Mouse (Mus musculus) kidney, embryonic 15.5 days (tissue): ENCODE results near the gene Trpm3. TPM values are rescaled to one million over a fixed set of nuclear protein-coding genes. Genes with fewer than 3 reads are reported as not detected.
A peak's percentile ranks its signal among the peaks of the same experiment; 100 is the strongest.

ENCODE experiments used
- ATAC-seq: fragments of 200-750 bp; cut with Nextera tagmentation; replicated peaks from 2 replicates; pipeline ENCODE4 v1.8.0; 2017; ENCODE audit warnings: moderate TSS enrichment; ENCODE audit not compliant: low FRiP score
- H3K27ac ChIP-seq: fragments of 300-500 bp; sonication (generic); 2 replicates; pipeline ENCODE4 v1.5.1; 2015; ENCODE audit warnings: mild to moderate bottlenecking, inconsistent platforms
- H3K27me3 ChIP-seq: fragments of 300-500 bp; sonication (generic); 2 replicates; pipeline ENCODE4 v1.6.1; 2015; ENCODE audit warnings: inconsistent platforms
- H3K36me3 ChIP-seq: fragments of 300-500 bp; sonication (generic); 2 replicates; pipeline ENCODE4 v1.6.1; 2015; ENCODE audit warnings: inconsistent platforms
- H3K4me1 ChIP-seq: fragments of 300-500 bp; sonication (generic); 2 replicates; pipeline ENCODE4 v1.6.1; 2015; ENCODE audit warnings: inconsistent platforms
- H3K4me2 ChIP-seq: fragments of 300-500 bp; sonication (generic); 2 replicates; pipeline ENCODE4 v1.6.1; 2015; ENCODE audit warnings: moderate library complexity, mild to moderate bottlenecking, inconsistent platforms
- H3K4me3 ChIP-seq: fragments of 300-500 bp; sonication (generic); replicated peaks from 2 replicates; pipeline ENCODE4 v1.5.1; 2015; ENCODE audit warnings: mild to moderate bottlenecking, inconsistent platforms
- H3K9ac ChIP-seq: fragments of 300-500 bp; sonication (generic); 2 replicates; pipeline ENCODE4 v1.6.1; 2015; ENCODE audit warnings: mild to moderate bottlenecking, inconsistent platforms
- H3K9me3 ChIP-seq: fragments of 300-500 bp; sonication (generic); replicated peaks from 2 replicates; pipeline ENCODE4 v1.6.1; 2016; ENCODE audit warnings: inconsistent platforms
- WGBS: fragments of 180-500 bp; shearing (Covaris S2); methylation state at CpG from one replicate; pipeline ENCODE4 v1.1.7; 2015; ENCODE audit warnings: mixed read lengths; 5-methylcytosine and 5-hydroxymethylcytosine counted together
- polyA plus RNA-seq: library from polyadenylated mRNA; unstranded; fragments of >200 nt; fragmentation: Nextera tagmentation; extraction: Ambion mirVana; gene quantifications from 2 replicates; pipeline ENCODE4 v1.2.1, GENCODE M21; 2015

The Trpm3 gene
- 2.8 and 3.5 TPM in 2 replicates for polyA plus RNA-seq

- Histone ChIP-seq H3K27ac (no peak within 1 kb of the TSS), H3K4me1 (peaks cover 6% of the 10 kb centered on the region), H3K9me3 (no peaks in the 10 kb centered on the region), H3K4me3 (peak within 1 kb of the TSS; percentile 26), H3K4me2 (peak within 1 kb of the TSS; percentile 62), H3K9ac (no peak within 1 kb of the TSS), H3K36me3 (no peaks in the 10 kb centered on the region), H3K27me3 (peaks cover 9% of the 10 kb centered on the region)
- peak; percentile 98 for ATAC-seq
- under 1% methylated on average over 39 of the region's 39 CpGs for WGBS
Measured at GRCm38 (mm10) chr19:22138590-22139421, at the start of gene Trpm3. Gene Trpm3, plus strand, starts transcription at chr19:22139046.

- no peak overlapping the region for H3K4me2 ChIP-seq
- H3K36me3 ChIP-seq, result no peaks in the 10 kb centered on the region
- H3K27me3 ChIP-seq, result no peaks in the 10 kb centered on the region
- WGBS, result 40% methylated on average over 4 of the region's 4 CpGs
- no peak overlapping the region for H3K9ac ChIP-seq
- H3K9me3 ChIP-seq, result no peaks in the 10 kb centered on the region
- no peak overlapping the region for H3K27ac ChIP-seq
- no peak for ATAC-seq
- no peaks in the 10 kb centered on the region for H3K4me1 ChIP-seq
- no peak overlapping the region for H3K4me3 ChIP-seq
Measured at GRCm38 (mm10) chr19:22100582-22100981, 38.3 kb upstream of the Trpm3 start.

- H3K9me3 ChIP-seq, result no peaks in the 10 kb centered on the region
- no peak for ATAC-seq
- H3K4me3 ChIP-seq, result no peak overlapping the region
- H3K4me2 ChIP-seq, result no peak overlapping the region
- H3K27me3 ChIP-seq, result no peaks in the 10 kb centered on the region
- H3K9ac ChIP-seq, result no peak overlapping the region
- no peaks in the 10 kb centered on the region for H3K4me1 ChIP-seq
- H3K36me3 ChIP-seq, result no peaks in the 10 kb centered on the region
- WGBS, result 82% methylated on average over 4 of the region's 4 CpGs
- H3K27ac ChIP-seq, result no peak overlapping the region
Measured at GRCm38 (mm10) chr19:22103865-22104264, 35.0 kb upstream of the Trpm3 start.

- no peak for ATAC-seq
- H3K9me3 ChIP-seq, result no peaks in the 10 kb centered on the region
- 76% methylated on average over 7 of the region's 7 CpGs for WGBS
- H3K27me3 ChIP-seq, result no peaks in the 10 kb centered on the region
- no peak overlapping the region for H3K27ac ChIP-seq
- no peak overlapping the region for H3K4me3 ChIP-seq
- no peak overlapping the region for H3K4me2 ChIP-seq
- H3K4me1 ChIP-seq, result no peaks in the 10 kb centered on the region
- no peak overlapping the region for H3K9ac ChIP-seq
- no peaks in the 10 kb centered on the region for H3K36me3 ChIP-seq
Measured at GRCm38 (mm10) chr19:22104848-22105484, 33.9 kb upstream of the Trpm3 start.

- Histone ChIP-seq H3K4me1 (no peaks in the 10 kb centered on the region), H3K4me3 (no peak overlapping the region), H3K9ac (no peak overlapping the region), H3K27ac (no peak overlapping the region), H3K27me3 (no peaks in the 10 kb centered on the region), H3K9me3 (no peaks in the 10 kb centered on the region), H3K36me3 (no peaks in the 10 kb centered on the region), H3K4me2 (no peak overlapping the region)
- no peak for ATAC-seq
- 83% methylated on average over 2 of the region's 2 CpGs for WGBS
Measured at GRCm38 (mm10) chr19:22105648-22106047, 33.2 kb upstream of the Trpm3 start.

GRCm38 (mm10) chr19:22108893-22109463 is 29.9 kb upstream of the Trpm3 start:
- Histone ChIP-seq H3K4me2 (no peak overlapping the region), H3K27ac (no peak overlapping the region), H3K27me3 (no peaks in the 10 kb centered on the region), H3K9me3 (no peaks in the 10 kb centered on the region), H3K36me3 (no peaks in the 10 kb centered on the region), H3K4me1 (no peaks in the 10 kb centered on the region), H3K9ac (no peak overlapping the region), H3K4me3 (no peak overlapping the region)
- WGBS, result 84% methylated on average over 8 of the region's 8 CpGs
- no peak for ATAC-seq

GRCm38 (mm10) chr19:22120976-22121375 is 17.9 kb upstream of the Trpm3 start:
- 80% methylated on average over 2 of the region's 2 CpGs for WGBS
- no peaks in the 10 kb centered on the region for H3K27me3 ChIP-seq
- H3K4me2 ChIP-seq, result no peak overlapping the region
- H3K9me3 ChIP-seq, result no peaks in the 10 kb centered on the region
- H3K36me3 ChIP-seq, result no peaks in the 10 kb centered on the region
- no peak overlapping the region for H3K4me3 ChIP-seq
- no peak overlapping the region for H3K27ac ChIP-seq
- no peak overlapping the region for H3K9ac ChIP-seq
- H3K4me1 ChIP-seq, result no peaks in the 10 kb centered on the region
- no peak for ATAC-seq

- no peak overlapping the region for H3K9ac ChIP-seq
- H3K4me1 ChIP-seq, result no peaks in the 10 kb centered on the region
- H3K4me2 ChIP-seq, result no peak overlapping the region
- H3K36me3 ChIP-seq, result no peaks in the 10 kb centered on the region
- 78% methylated on average over 2 of the region's 2 CpGs for WGBS
- H3K27ac ChIP-seq, result no peak overlapping the region
- H3K9me3 ChIP-seq, result no peaks in the 10 kb centered on the region
- H3K27me3 ChIP-seq, result no peaks in the 10 kb centered on the region
- ATAC-seq, result no peak
- H3K4me3 ChIP-seq, result no peak overlapping the region
Measured at GRCm38 (mm10) chr19:22121631-22122030, 17.2 kb upstream of the Trpm3 start.

- H3K36me3 ChIP-seq, result no peaks in the 10 kb centered on the region
- ATAC-seq, result no peak
- H3K27ac ChIP-seq, result no peak overlapping the region
- no peak overlapping the region for H3K4me2 ChIP-seq
- no peaks in the 10 kb centered on the region for H3K4me1 ChIP-seq
- H3K4me3 ChIP-seq, result no peak overlapping the region
- H3K9me3 ChIP-seq, result no peaks in the 10 kb centered on the region
- 60% methylated on average over 3 of the region's 3 CpGs for WGBS
- H3K9ac ChIP-seq, result no peak overlapping the region
- no peaks in the 10 kb centered on the region; the same call in 1 of the 2 replicates for H3K27me3 ChIP-seq
Measured at GRCm38 (mm10) chr19:22132626-22133025, 6.2 kb upstream of the Trpm3 start.

GRCm38 (mm10) chr19:22178549-22178948 is 39.7 kb downstream of the Trpm3 start:
- no peaks in the 10 kb centered on the region for H3K27me3 ChIP-seq
- 63% methylated on average over 4 of the region's 4 CpGs for WGBS
- no peak overlapping the region for H3K4me2 ChIP-seq
- H3K4me1 ChIP-seq, result no peaks in the 10 kb centered on the region
- no peaks in the 10 kb centered on the region for H3K9me3 ChIP-seq
- H3K27ac ChIP-seq, result no peak overlapping the region
- ATAC-seq, result no peak
- no peak overlapping the region for H3K9ac ChIP-seq
- no peak overlapping the region for H3K4me3 ChIP-seq
- H3K36me3 ChIP-seq, result no peaks in the 10 kb centered on the region

- no peak overlapping the region for H3K4me2 ChIP-seq
- 99% methylated on average over 2 of the region's 2 CpGs for WGBS
- no peaks in the 10 kb centered on the region for H3K4me1 ChIP-seq
- no peak overlapping the region for H3K9ac ChIP-seq
- H3K9me3 ChIP-seq, result no peaks in the 10 kb centered on the region
- H3K4me3 ChIP-seq, result no peak overlapping the region
- no peak for ATAC-seq
- no peaks in the 10 kb centered on the region for H3K27me3 ChIP-seq
- H3K36me3 ChIP-seq, result no peaks in the 10 kb centered on the region
- H3K27ac ChIP-seq, result no peak overlapping the region
Measured at GRCm38 (mm10) chr19:22179017-22179416, 40.2 kb downstream of the Trpm3 start.

GRCm38 (mm10) chr19:22180136-22180535 is 41.3 kb downstream of the Trpm3 start:
- no peaks in the 10 kb centered on the region for H3K4me1 ChIP-seq
- H3K27ac ChIP-seq, result no peak overlapping the region
- no peaks in the 10 kb centered on the region for H3K9me3 ChIP-seq
- WGBS, result 88% methylated on average over 3 of the region's 3 CpGs
- H3K4me3 ChIP-seq, result no peak overlapping the region
- H3K4me2 ChIP-seq, result no peak overlapping the region
- H3K36me3 ChIP-seq, result no peaks in the 10 kb centered on the region
- H3K9ac ChIP-seq, result no peak overlapping the region
- ATAC-seq, result no peak
- no peaks in the 10 kb centered on the region for H3K27me3 ChIP-seq
